Mouse (Mus musculus) testis, adult 2 months (tissue): ENCODE measurements around the gene Cdkl2. TPM values are rescaled to one million over a fixed set of nuclear protein-coding genes. Genes with fewer than 3 reads are reported as not detected.
A peak's percentile ranks its signal among the peaks of the same experiment; 100 is the strongest.

Experiments used
- H3K27ac ChIP-seq: fragments of 200-500 bp; 2 replicates; pipeline ENCODE4 v1.5.1; 2012; ENCODE audit warnings: low read depth, low read length; ENCODE audit not compliant: control insufficient read depth, insufficient read depth
- H3K27me3 ChIP-seq: fragments of 200-500 bp; 2 replicates; pipeline ENCODE4 v1.6.1; 2012; ENCODE audit warnings: mild to moderate bottlenecking, low read length, moderate library complexity; ENCODE audit not compliant: control insufficient read depth, insufficient read depth
- H3K36me3 ChIP-seq: fragments of 200-500 bp; 2 replicates; pipeline ENCODE4 v1.6.1; 2012; ENCODE audit warnings: mild to moderate bottlenecking, low read length; ENCODE audit not compliant: control insufficient read depth, insufficient read depth
- H3K4me1 ChIP-seq: fragments of 200-500 bp; 2 replicates; pipeline ENCODE4 v1.6.1; 2012; ENCODE audit warnings: low read length; ENCODE audit not compliant: control insufficient read depth, insufficient read depth
- H3K4me3 ChIP-seq: fragments of 200-500 bp; 2 replicates; pipeline ENCODE4 v1.5.1; 2012; ENCODE audit warnings: low read depth, mild to moderate bottlenecking, low read length, moderate library complexity, mixed read lengths; ENCODE audit not compliant: control insufficient read depth
- CTCF ChIP-seq: fragments of 200-500 bp; IDR thresholded peaks from 2 replicates; pipeline ENCODE4 v1.5.1; 2012; ENCODE audit warnings: low read depth, mild to moderate bottlenecking, inconsistent platforms, low read length, moderate library complexity; ENCODE audit not compliant: control insufficient read depth, insufficient read depth, insufficient replicate concordance
- POLR2A ChIP-seq: fragments of 200-500 bp; IDR thresholded peaks from 2 replicates; pipeline ENCODE4 v1.6.1; 2012; ENCODE audit warnings: low read depth, mild to moderate bottlenecking, inconsistent platforms, low read length, moderate library complexity; ENCODE audit not compliant: control insufficient read depth
- polyA plus RNA-seq: library from polyadenylated mRNA; depleted of rRNA; stranded (reverse); fragments of >200 nt; gene quantifications from 2 replicates; pipeline ENCODE4 v1.2.3, GENCODE M21; 2012; rRNA removed

Cdkl2 gene
- polyA plus RNA-seq, 1 experiment: 28.8 TPM

DNA sequence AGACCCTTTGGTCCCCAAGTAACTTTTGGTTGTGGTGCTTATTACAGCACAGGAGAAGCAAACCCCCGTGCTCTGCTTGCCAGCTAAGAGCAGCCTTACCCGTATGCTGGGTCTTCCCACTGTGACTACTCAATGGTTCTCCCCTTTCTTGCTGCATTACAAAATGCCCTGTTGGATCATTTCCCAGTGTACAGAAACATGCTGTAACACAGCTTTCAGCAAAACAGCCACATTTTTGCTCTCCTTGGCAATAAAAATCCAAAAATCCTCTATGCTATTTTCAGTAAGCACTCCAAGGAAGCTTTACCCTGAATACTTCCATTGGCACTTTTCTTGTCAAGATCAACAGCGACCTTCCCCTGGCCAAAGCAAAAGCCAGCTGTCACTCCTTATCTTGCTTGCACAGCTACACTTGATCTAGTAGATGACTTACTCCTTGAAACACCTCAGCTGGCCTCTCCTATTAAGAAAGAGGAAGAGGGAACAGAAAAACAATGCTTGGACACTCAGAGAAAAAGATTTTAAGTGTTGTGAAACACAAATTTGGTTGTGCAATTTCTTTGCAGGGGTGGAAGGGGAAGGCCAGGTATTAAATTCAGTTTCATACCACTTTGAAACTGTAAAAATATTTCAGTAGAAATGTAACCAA, 83.0 kb downstream of the Cdkl2 start:
- TF ChIP-seq CTCF (no peak), POLR2A (no peak)
- no peaks in the 10 kb centered on the region; the same call in 1 of the 2 replicates for H3K36me3 ChIP-seq
- H3K4me3 ChIP-seq: no peak overlapping the region
- peak overlapping the region; percentile 39; the same call in 1 of the 2 replicates for H3K27ac ChIP-seq
- H3K27me3 ChIP-seq: no peaks in the 10 kb centered on the region
- no peaks in the 10 kb centered on the region; the same call in 1 of the 2 replicates for H3K4me1 ChIP-seq

DNA sequence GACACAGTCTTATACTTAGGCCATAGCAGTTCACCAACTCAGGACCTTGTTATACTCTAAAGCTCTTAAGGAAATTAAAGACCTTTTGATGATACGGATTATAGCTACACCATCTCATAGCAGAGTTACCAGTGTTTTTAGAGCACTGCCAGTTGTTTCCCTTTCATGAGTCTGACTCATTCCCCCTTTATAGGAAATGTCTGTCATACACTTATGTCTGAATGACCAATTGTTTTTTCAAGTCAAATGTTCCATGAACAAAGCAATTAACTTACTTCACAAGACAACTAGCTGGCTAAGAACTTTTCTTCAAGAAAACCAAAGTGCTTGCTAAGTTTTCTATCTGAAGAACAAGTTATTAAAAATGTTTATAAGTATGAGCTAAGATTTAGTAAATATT, 83.7 kb downstream of the Cdkl2 start:
- Histone ChIP-seq H3K27ac (no peak overlapping the region), H3K4me1 (no peaks in the 10 kb centered on the region; the same call in 1 of the 2 replicates), H3K36me3 (no peaks in the 10 kb centered on the region; the same call in 1 of the 2 replicates), H3K4me3 (no peak overlapping the region), H3K27me3 (no peaks in the 10 kb centered on the region)
- TF ChIP-seq CTCF: no peak
- TF ChIP-seq POLR2A: no peak

DNA sequence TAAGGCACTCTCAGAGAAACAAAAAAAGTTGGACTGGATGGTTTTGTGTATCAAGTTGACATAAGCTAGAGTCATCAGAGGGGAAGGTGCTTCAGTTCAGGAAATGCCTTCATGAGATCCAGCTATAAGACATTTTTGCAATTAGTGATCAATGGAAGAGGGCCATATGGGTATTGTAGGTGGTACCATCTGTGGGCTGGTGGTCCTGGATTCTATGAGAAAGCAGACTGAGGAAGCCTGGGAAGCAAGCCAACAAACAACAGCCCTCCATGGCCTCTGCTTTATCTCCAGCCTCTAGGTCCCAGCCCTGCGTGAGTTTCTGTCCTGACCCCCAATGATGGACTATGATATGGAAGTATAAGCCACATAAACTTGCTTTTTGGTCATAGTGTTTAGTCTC, 84.6 kb downstream of the Cdkl2 start:
- H3K27me3 ChIP-seq: no peaks in the 10 kb centered on the region
- no peak overlapping the region for H3K27ac ChIP-seq
- no peak overlapping the region for H3K4me3 ChIP-seq
- no peak for TF ChIP-seq CTCF
- TF ChIP-seq POLR2A: no peak
- H3K36me3 ChIP-seq: no peaks in the 10 kb centered on the region; the same call in 1 of the 2 replicates
- H3K4me1 ChIP-seq: no peaks in the 10 kb centered on the region; the same call in 1 of the 2 replicates

DNA sequence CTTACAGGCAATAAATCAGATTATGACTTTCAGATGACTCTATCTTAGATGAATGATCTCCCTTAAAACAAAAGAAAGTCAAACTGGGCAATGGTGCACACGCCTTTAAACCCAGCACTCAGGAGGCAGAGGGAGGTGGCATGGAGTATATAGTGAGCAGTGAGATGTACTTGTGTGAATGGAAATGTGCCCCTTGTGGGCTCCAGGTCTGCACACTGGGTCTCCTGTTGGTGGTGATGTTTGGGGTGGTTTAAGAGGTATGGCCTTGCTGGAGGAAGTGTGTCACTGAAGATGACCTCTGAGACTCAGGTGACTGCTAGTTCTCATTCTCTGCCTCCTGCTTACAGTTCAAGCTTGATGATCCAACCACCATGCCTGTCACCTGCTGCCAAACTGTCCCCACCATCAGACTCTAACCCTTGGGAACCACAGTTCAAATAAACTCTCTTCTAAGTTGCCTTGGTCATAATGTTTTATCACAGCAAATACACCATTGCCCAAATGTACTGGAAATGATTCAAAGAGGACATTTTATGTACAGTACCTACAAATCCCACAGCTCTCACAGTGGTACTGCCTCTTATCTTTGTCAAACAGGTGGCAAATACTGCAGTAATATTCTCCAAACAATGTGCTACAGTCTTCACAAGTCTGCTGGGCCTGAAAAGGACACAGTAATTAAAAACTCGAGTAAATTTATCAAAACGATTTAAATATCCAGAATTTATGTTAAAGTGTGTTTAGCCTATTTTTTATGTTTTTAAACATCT, 86.5 kb downstream of the Cdkl2 start:
- Histone ChIP-seq H3K27ac (no peak overlapping the region), H3K36me3 (peaks cover 3% of the 10 kb centered on the region), H3K4me3 (no peak overlapping the region), H3K4me1 (no peaks in the 10 kb centered on the region; the same call in 1 of the 2 replicates), H3K27me3 (no peaks in the 10 kb centered on the region)
- TF ChIP-seq POLR2A: no peak
- no peak for TF ChIP-seq CTCF

Other genes with a start within 250 kb of the Cdkl2 start
- gene Rchy1, start 80.8 kb downstream of the Cdkl2 start, polyA plus RNA-seq: 26.3 and 31.0 TPM in 2 replicates
- gene Odaph, start 56.4 kb downstream of the Cdkl2 start, polyA plus RNA-seq: 1.0 and 2.1 TPM in 2 replicates
- 16.6 and 20.9 TPM in 2 replicates for gene G3bp2, start 39.8 kb upstream of the Cdkl2 start, polyA plus RNA-seq
- 8.1 and 8.7 TPM in 2 replicates for gene Uso1, start 94.1 kb upstream of the Cdkl2 start, polyA plus RNA-seq
- gene U90926, start 171.5 kb upstream of the Cdkl2 start, polyA plus RNA-seq: 2.4 and 2.8 TPM in 2 replicates
- 0.86 and 1.3 TPM in 2 replicates for gene Ppef2, start 212.4 kb upstream of the Cdkl2 start, polyA plus RNA-seq
- gene Naaa, start 234.3 kb upstream of the Cdkl2 start, polyA plus RNA-seq: 4.1 and 5.1 TPM in 2 replicates